Mouse (Mus musculus): ENCODE results near the gene Smarca4.

- TF ChIP-seq CTCF (IDR thresholded peaks at IDR 0.05; ENCODE audit: low read depth) (peak; percentile 96), EP300 (optimal IDR thresholded peaks at IDR 0.05) (no peak)
Observed at GRCm38 (mm10) chr9:21601722-21602399, 14.1 kb upstream of the Smarca4 start.

All from stomach, postnatal 0 days (tissue).